Mouse (Mus musculus) hindbrain, embryonic 13.5 days (tissue): ENCODE results near the gene Rundc1. TPM values are rescaled to one million over a fixed set of nuclear protein-coding genes. Genes with fewer than 3 reads are reported as not detected.
A peak's percentile ranks its signal among the peaks of the same experiment; 100 is the strongest.
"Not testable (repeated sequence)": the region's sequence is repeated elsewhere in the genome, so short reads cannot be mapped to it uniquely, and the experiment has no call there.

Experiments used
- ATAC-seq: fragments of 200-750 bp; cut with Nextera tagmentation; 2 replicates; pipeline ENCODE4 v1.8.0; 2017; ENCODE audit warnings: moderate TSS enrichment; ENCODE audit not compliant: low FRiP score
- H3K27ac ChIP-seq: fragments of 300-500 bp; sonication (generic); 2 replicates; pipeline ENCODE4 v1.5.1; 2015; ENCODE audit warnings: inconsistent platforms, mild to moderate bottlenecking, moderate library complexity
- H3K27me3 ChIP-seq: fragments of 300-500 bp; sonication (generic); 2 replicates; pipeline ENCODE4 v1.6.1; 2015; ENCODE audit warnings: mild to moderate bottlenecking, inconsistent platforms
- H3K36me3 ChIP-seq: fragments of 300-500 bp; sonication (generic); 2 replicates; pipeline ENCODE4 v1.6.1; 2015; ENCODE audit warnings: mild to moderate bottlenecking, inconsistent platforms
- H3K4me1 ChIP-seq: fragments of 300-500 bp; sonication (generic); replicated peaks from 2 replicates; pipeline ENCODE4 v1.6.1; 2015; ENCODE audit warnings: inconsistent platforms
- H3K4me2 ChIP-seq: fragments of 300-500 bp; sonication (generic); 2 replicates; pipeline ENCODE4 v1.6.1; 2015; ENCODE audit warnings: inconsistent platforms, mild to moderate bottlenecking, moderate library complexity
- H3K4me3 ChIP-seq: fragments of 300-500 bp; sonication (generic); 2 replicates; pipeline ENCODE4 v1.5.1; 2015; ENCODE audit warnings: mild to moderate bottlenecking, inconsistent platforms
- H3K9ac ChIP-seq: fragments of 300-500 bp; sonication (generic); 2 replicates; pipeline ENCODE4 v1.6.1; 2015; ENCODE audit warnings: mild to moderate bottlenecking, inconsistent platforms
- H3K9me3 ChIP-seq: fragments of 300-500 bp; sonication (generic); 2 replicates; pipeline ENCODE4 v1.6.1; 2016; ENCODE audit warnings: inconsistent platforms
- WGBS: fragments of 180-500 bp; shearing (Covaris S2); methylation state at CpG from one replicate; pipeline ENCODE4 v1.1.7; 2015; 5-methylcytosine and 5-hydroxymethylcytosine counted together
- polyA plus RNA-seq: library from polyadenylated mRNA; unstranded; fragments of >200 nt; fragmentation: Nextera tagmentation; extraction: Ambion mirVana; gene quantifications from 2 replicates; pipeline ENCODE4 v1.2.1, GENCODE M21; 2015

Rundc1 gene
- 28.6 and 29.8 TPM in 2 replicates for polyA plus RNA-seq

DNA sequence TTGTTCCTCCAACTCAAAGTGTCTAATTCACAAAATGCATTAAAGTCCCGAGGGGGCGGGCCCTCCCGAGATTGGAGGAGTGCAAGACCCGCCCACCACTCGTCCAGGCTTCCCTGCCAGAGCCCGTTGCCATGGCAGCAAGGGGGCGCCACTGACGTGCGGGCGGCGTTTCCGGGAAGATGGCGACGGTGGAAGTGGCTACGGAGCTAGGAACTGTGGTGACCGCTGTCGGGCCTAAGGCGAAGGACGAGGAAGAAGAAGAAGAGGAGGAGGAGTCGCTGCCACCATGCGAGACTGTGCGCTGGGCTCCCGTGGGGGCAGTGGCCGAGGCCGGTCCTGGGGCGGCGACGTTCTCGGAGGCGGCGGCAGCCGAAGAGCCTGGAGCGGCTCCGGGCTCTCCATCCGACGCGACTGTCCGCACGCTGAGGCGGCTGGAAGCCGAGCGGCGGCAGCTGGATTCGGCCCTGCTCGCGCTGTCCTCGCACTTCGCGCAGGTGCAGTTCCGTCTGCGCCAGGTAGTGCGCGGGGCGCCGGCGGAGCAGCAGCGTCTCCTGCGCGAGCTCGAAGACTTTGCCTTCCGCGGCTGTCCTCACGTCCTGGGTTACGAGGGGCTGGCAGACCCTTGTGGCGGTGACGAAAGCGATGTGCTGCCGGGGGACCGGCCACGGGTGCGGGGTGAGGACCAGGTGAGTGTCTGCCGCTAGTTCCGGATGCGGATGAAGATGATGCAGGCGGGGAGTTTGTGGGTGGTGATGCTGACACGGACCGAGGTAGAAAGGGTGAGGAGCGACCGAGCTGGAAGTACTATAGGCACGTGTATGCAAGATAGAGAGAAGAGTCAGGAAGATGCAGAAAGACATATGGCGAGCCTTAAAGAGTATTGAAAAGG, at the start of gene Rundc1, which contains the start of gene Ptges3l:
Gene Rundc1 (plus strand): TSS at position 161 of the 889 bp plus-strand sequence.
Gene Ptges3l (minus strand): TSS at position 409 of the 889 bp plus-strand sequence.
- peak within 1 kb of the TSS; percentile 95 for H3K4me3 ChIP-seq
- WGBS, result under 1% methylated on average over 78 of the region's 81 CpGs
- no peaks in the 10 kb centered on the region for H3K27me3 ChIP-seq
- H3K4me2 ChIP-seq, result peak within 1 kb of the TSS; percentile 87
- peaks cover 14% of the 10 kb centered on the region for H3K36me3 ChIP-seq
- H3K4me1 ChIP-seq, result peaks cover 31% of the 10 kb centered on the region
- ATAC-seq, result peak; percentile 94
- H3K9me3 ChIP-seq, result no peaks in the 10 kb centered on the region
- H3K9ac ChIP-seq, result peak within 1 kb of the TSS; percentile 91
- peak within 1 kb of the TSS; percentile 94 for H3K27ac ChIP-seq

DNA sequence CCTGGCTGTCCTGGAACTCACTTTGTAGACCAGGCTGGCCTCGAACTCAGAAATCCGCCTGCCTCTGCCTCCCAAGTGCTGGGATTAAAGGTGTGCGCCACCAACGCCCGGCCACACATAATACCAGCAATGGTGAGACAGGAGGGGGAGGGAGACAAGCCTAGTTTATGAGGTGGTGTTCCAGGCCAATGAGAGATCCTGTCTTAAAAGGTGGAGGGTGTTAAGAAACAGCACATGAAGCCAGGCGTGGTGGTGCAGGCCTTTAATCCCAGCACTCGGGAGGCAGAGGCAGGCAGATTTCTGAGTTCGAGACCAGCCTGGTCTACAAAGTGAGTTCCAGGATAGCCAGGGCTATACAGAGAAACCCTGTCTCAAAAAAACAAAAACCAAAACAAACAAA, 46.7 kb upstream of the Rundc1 start:
- WGBS, result 87% methylated on average over 8 of the region's 8 CpGs
- not testable (repeated sequence) for ATAC-seq

DNA sequence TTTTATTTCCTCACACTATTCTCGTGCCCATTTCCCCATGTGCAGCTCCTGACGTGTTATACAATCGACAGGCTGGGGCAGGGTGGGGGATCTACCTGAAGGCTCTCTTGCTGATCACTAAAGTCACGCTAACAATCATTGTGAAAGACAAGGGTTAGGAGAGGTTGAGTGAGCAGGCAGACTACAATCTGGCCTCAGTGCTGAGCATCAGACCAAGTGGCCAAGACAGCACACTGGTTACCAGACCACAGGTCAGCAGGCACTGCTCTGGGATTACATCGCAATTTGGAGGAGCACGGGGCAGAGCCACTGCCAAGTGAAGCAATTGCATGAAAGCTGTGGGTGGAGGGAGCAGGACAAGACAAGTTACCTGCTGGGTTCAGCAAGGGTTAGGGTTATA, 46.0 kb upstream of the Rundc1 start:
- Histone ChIP-seq H3K4me3 (no peak overlapping the region), H3K36me3 (no peaks in the 10 kb centered on the region), H3K4me2 (no peak overlapping the region), H3K27ac (no peak overlapping the region), H3K27me3 (no peaks in the 10 kb centered on the region), H3K9ac (no peak overlapping the region), H3K9me3 (no peaks in the 10 kb centered on the region), H3K4me1 (no peaks in the 10 kb centered on the region)
- no peak for ATAC-seq
- WGBS, result 86% methylated on average over 6 of the region's 6 CpGs

More for the DNA sequence above, 46.7 kb upstream of the Rundc1 start:
- H3K36me3 ChIP-seq, H3K27ac ChIP-seq, H3K4me2 ChIP-seq, H3K9ac ChIP-seq, H3K9me3 ChIP-seq, H3K4me3 ChIP-seq, H3K27me3 ChIP-seq, H3K4me1 ChIP-seq: not testable (repeated sequence)

GRCm38 (mm10) chr11:101381817-101382216, 43.1 kb upstream of the Rundc1 start:
- Histone ChIP-seq H3K27ac (no peak overlapping the region), H3K9me3 (no peaks in the 10 kb centered on the region), H3K4me3 (no peak overlapping the region), H3K4me1 (no peaks in the 10 kb centered on the region), H3K27me3 (no peaks in the 10 kb centered on the region), H3K36me3 (no peaks in the 10 kb centered on the region), H3K9ac (no peak overlapping the region), H3K4me2 (no peak overlapping the region)
- 17% methylated on average over 4 of the region's 4 CpGs for WGBS
- ATAC-seq, result no peak

GRCm38 (mm10) chr11:101395110-101395509, 29.8 kb upstream of the Rundc1 start:
- ATAC-seq, result 0 out of 2 replicates have a peak, but pooled peaks have one; percentile 21
- Histone ChIP-seq H3K4me1 (no peaks in the 10 kb centered on the region), H3K4me3 (no peak overlapping the region), H3K27me3 (peaks cover 5% of the 10 kb centered on the region; the same call in 1 of the 2 replicates), H3K9me3 (no peaks in the 10 kb centered on the region), H3K36me3 (no peaks in the 10 kb centered on the region), H3K9ac (no peak overlapping the region), H3K27ac (no peak overlapping the region), H3K4me2 (no peak overlapping the region)
- WGBS, result 9% methylated on average over 8 of the region's 8 CpGs

GRCm38 (mm10) chr11:101415306-101415705, 9.6 kb upstream of the Rundc1 start:
- peaks cover 14% of the 10 kb centered on the region for H3K4me1 ChIP-seq
- no peak overlapping the region for H3K4me3 ChIP-seq
- H3K4me2 ChIP-seq, result no peak overlapping the region
- no peak for ATAC-seq
- no peak overlapping the region for H3K27ac ChIP-seq
- 91% methylated on average over 2 of the region's 2 CpGs for WGBS
- no peaks in the 10 kb centered on the region for H3K27me3 ChIP-seq
- no peaks in the 10 kb centered on the region for H3K9me3 ChIP-seq
- no peak overlapping the region for H3K9ac ChIP-seq
- peaks cover 34% of the 10 kb centered on the region for H3K36me3 ChIP-seq

DNA sequence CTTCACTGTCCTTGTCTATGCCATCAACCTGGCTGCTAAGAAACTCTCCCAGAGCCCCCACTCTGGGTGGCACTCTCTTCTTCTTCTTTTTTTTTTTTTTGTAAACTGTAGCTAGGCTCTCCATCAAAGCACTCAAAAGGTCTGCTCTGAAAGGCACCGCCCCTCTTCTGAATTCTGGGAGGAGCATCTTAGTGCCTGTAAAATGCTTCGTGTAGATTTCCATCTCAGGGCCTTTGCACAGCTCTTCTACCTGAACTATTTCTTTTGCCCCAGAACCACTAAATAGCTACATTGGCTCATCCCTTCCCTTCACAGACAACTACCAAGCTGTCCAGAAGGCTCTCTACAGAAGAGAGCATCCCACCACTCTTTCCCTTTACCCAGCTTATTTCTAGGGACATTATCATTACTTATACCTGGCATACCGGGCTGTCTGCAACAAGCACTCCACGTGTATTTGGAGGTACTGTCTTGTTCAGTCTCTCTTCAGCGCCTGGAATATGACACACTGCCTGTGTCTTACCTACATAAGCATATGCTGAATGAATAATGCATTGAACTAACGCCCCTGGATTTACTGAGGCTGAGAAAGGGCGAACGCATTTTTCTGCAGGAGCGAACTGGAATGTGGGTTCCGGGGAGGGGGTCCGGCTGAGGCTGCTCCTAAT, 8.3 kb upstream of the Rundc1 start:
- 2% methylated on average over 11 of the region's 11 CpGs for WGBS
- no peaks in the 10 kb centered on the region for H3K27me3 ChIP-seq
- peak; percentile 19; the same call in 1 of the 2 replicates for ATAC-seq

GRCm38 (mm10) chr11:101417101-101417855, 7.6 kb upstream of the Rundc1 start, which contains the start of gene Aarsd1:
Gene Aarsd1 (minus strand): TSS chr11:101417615.
- H3K36me3 ChIP-seq, result peaks cover 14% of the 10 kb centered on the region
- H3K27ac ChIP-seq, result peak within 1 kb of the TSS; percentile 89
- WGBS, result under 1% methylated on average over 45 of the region's 45 CpGs
- peak within 1 kb of the TSS; percentile 90 for H3K9ac ChIP-seq
- H3K27me3 ChIP-seq, result no peaks in the 10 kb centered on the region
- peaks cover 14% of the 10 kb centered on the region for H3K4me1 ChIP-seq
- H3K4me2 ChIP-seq, result peak within 1 kb of the TSS; percentile 77
- ATAC-seq, result peak; percentile 82
- H3K4me3 ChIP-seq, result peak within 1 kb of the TSS; percentile 74
- no peaks in the 10 kb centered on the region for H3K9me3 ChIP-seq

More for the DNA sequence above, 8.3 kb upstream of the Rundc1 start:
- Histone ChIP-seq H3K4me3 (peak overlapping the region; percentile 74), H3K9ac (peak overlapping the region; percentile 90), H3K27ac (peak overlapping the region; percentile 89), H3K4me1 (peaks cover 14% of the 10 kb centered on the region), H3K36me3 (peaks cover 22% of the 10 kb centered on the region), H3K4me2 (peak overlapping the region; percentile 77), H3K9me3 (no peaks in the 10 kb centered on the region)

DNA sequence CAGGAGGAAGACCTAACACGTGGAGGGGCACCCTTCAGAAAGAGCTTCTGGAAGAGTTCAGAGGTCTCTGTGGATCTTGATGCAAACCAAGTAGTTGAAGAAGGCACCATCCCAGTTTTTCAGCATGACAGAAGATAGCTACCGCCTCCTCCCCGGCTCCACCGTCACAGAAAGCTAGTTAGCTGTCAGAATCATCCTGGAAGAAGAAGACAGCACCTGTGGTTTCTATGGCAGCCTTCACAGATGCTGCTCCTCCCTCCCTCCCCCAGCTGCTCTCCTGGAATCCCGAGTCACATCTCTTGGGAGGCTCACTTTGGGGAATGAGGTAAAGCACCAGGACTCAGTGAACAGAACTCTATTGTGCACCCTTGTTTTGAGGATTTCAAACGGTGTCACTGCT, 5.9 kb upstream of the Rundc1 start:
- ATAC-seq, result no peak
- 60% methylated on average over 6 of the region's 6 CpGs for WGBS
- H3K4me1 ChIP-seq, result peaks cover 19% of the 10 kb centered on the region

DNA sequence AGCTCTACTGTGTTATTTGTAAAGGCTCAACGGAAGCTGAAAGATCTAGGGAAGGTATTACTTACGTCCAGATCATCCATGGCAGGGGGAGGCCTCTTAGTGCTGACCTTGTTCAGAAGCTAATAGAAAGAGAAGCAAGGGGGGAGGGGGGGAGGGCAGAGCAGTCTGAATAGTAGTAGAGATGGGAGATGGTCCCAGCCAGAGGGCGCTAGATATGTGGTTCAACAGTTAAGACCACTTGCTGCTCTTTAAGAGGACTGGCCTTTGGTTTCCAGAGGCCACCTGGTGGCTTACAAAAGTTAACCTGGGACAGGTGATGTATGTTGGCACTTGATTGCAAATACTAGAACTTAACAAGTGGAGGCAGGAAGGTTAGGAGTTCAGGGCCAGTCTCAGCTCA, 5.3 kb upstream of the Rundc1 start:
- H3K4me1 ChIP-seq, result peaks cover 25% of the 10 kb centered on the region
- H3K4me3 ChIP-seq, result no peak overlapping the region
- 26% methylated on average over 3 of the region's 3 CpGs for WGBS
- no peak overlapping the region for H3K27ac ChIP-seq
- no peaks in the 10 kb centered on the region for H3K27me3 ChIP-seq
- no peak overlapping the region for H3K4me2 ChIP-seq
- ATAC-seq, result no peak
- H3K9me3 ChIP-seq, result no peaks in the 10 kb centered on the region
- H3K9ac ChIP-seq, result no peak overlapping the region
- no peaks in the 10 kb centered on the region for H3K36me3 ChIP-seq

More for the DNA sequence above, 5.9 kb upstream of the Rundc1 start:
- no peaks in the 10 kb centered on the region for H3K27me3 ChIP-seq
- H3K9ac ChIP-seq, result no peak overlapping the region
- no peaks in the 10 kb centered on the region for H3K9me3 ChIP-seq
- no peak overlapping the region for H3K4me3 ChIP-seq
- H3K36me3 ChIP-seq, result no peaks in the 10 kb centered on the region
- no peak overlapping the region for H3K27ac ChIP-seq
- no peak overlapping the region for H3K4me2 ChIP-seq

DNA sequence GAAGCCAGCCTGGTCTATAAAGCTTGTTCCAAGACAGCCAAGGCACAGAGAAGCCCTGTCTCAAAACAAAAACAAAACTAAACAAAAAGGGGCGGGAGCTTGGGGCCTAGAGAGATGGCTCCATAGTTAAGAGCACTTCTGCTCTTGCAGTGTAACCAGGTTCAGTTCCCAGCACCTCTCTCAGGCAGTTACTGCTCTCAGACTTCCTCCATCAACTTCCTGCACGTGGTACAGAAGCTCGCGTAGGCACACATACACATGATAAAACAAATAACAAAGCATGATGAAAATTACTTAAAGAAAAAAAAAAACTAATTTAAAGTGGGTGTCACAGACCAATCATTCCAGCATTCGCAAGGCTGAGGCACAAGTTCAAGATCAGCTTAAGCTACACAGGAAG, 4.7 kb upstream of the Rundc1 start:
- 97% methylated on average over 5 of the region's 5 CpGs for whole genome bisulfite sequencing
- H3K27ac ChIP-seq, result no peak overlapping the region
- H3K9ac ChIP-seq, result no peak overlapping the region
- H3K4me2 ChIP-seq, result no peak overlapping the region
- no peak for ATAC-seq
- no peaks in the 10 kb centered on the region for H3K36me3 ChIP-seq
- H3K9me3 ChIP-seq, result no peaks in the 10 kb centered on the region
- H3K27me3 ChIP-seq, result no peaks in the 10 kb centered on the region
- no peak overlapping the region for H3K4me3 ChIP-seq
- H3K4me1 ChIP-seq, result peaks cover 22% of the 10 kb centered on the region
